Mouse (Mus musculus) forebrain, embryonic 15.5 days (tissue): ENCODE data around the gene Tmem131l. TPM values are rescaled to one million over a fixed set of nuclear protein-coding genes. Genes with fewer than 3 reads are reported as not detected.
A peak's percentile ranks its signal among the peaks of the same experiment; 100 is the strongest.

Experiments used
- ATAC-seq: fragments of 200-750 bp; cut with Nextera tagmentation; replicated peaks from 2 replicates; pipeline ENCODE4 v1.8.0; 2017; ENCODE audit warnings: mild to moderate bottlenecking, moderate TSS enrichment, moderate library complexity
- H3K27ac ChIP-seq: fragments of 300-500 bp; sonication (generic); replicated peaks from 2 replicates; pipeline ENCODE4 v1.5.1; 2015; ENCODE audit warnings: mild to moderate bottlenecking, inconsistent platforms
- H3K27me3 ChIP-seq: fragments of 300-500 bp; sonication (generic); 2 replicates; pipeline ENCODE4 v1.6.1; 2015; ENCODE audit warnings: inconsistent platforms
- H3K36me3 ChIP-seq: fragments of 300-500 bp; sonication (generic); 2 replicates; pipeline ENCODE4 v1.6.1; 2015; ENCODE audit warnings: mild to moderate bottlenecking, inconsistent platforms
- H3K4me1 ChIP-seq: fragments of 300-500 bp; sonication (generic); 2 replicates; pipeline ENCODE4 v1.6.1; 2015; ENCODE audit warnings: inconsistent platforms
- H3K4me2 ChIP-seq: fragments of 300-500 bp; sonication (generic); replicated peaks from 2 replicates; pipeline ENCODE4 v1.6.1; 2015; ENCODE audit warnings: mild to moderate bottlenecking, inconsistent platforms
- H3K4me3 ChIP-seq: fragments of 300-500 bp; sonication (generic); 2 replicates; pipeline ENCODE4 v1.5.1; 2015; ENCODE audit warnings: mild to moderate bottlenecking, inconsistent platforms
- H3K9ac ChIP-seq: fragments of 300-500 bp; sonication (generic); replicated peaks from 2 replicates; pipeline ENCODE4 v1.6.1; 2015; ENCODE audit warnings: mild to moderate bottlenecking, inconsistent platforms
- H3K9me3 ChIP-seq: fragments of 300-500 bp; sonication (generic); 2 replicates; pipeline ENCODE4 v1.6.1; 2016; ENCODE audit warnings: inconsistent platforms
- WGBS: fragments of 180-500 bp; shearing (Covaris S2); methylation state at CpG from one replicate; pipeline ENCODE4 v1.1.7; 2015; ENCODE audit warnings: mixed read lengths; 5-methylcytosine and 5-hydroxymethylcytosine counted together
- polyA plus RNA-seq: library from polyadenylated mRNA; unstranded; fragments of >200 nt; fragmentation: Nextera tagmentation; extraction: Ambion mirVana; gene quantifications from 2 replicates; pipeline ENCODE4 v1.2.1, GENCODE M21; 2015

Gene Tmem131l
- polyA plus RNA-seq, 1 experiment from 2014 or later = 130 TPM

DNA sequence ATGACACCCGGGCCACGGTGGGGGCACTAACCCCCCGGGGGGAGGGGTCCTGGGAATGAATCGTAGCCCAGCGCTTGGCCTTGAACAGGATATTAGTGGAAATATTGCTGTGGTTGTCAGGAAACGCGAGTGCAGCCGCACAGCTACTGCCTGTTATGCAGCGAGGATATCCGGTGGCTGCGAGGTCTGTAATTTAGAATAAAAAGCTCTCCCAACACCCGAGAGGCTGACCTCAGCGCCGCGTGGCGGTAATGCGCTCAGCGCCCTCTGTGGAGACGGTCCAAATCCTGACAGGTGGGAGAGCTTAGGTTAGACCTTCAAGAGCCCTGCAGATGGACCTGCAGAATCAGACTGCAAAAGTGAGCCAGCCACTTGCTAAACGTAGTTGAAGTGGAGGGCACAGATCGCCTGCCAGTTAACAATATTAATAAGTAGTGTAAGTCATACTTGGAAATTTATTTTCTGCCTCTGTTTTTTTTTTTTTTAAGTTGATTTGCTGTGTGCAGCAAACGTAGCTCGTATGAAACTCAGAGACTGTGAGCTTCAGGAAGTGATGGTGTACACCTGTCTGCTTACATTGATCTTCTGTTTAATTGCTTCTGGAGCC is 604 bp upstream of the Tmem131l start:
- H3K4me2 ChIP-seq = peak overlapping the region; percentile 90
- 3% methylated on average over 23 of the region's 23 CpGs for WGBS
- no peaks in the 10 kb centered on the region for H3K27me3 ChIP-seq

GRCm38 (mm10) chr3:84038981-84039645 is 862 bp downstream of the Tmem131l start:
- no peaks in the 10 kb centered on the region for H3K9me3 ChIP-seq
- ATAC-seq = peak; percentile 6
- peak overlapping the region; percentile 90 for H3K4me2 ChIP-seq
- peaks cover 3% of the 10 kb centered on the region; the same call in 1 of the 2 replicates for H3K36me3 ChIP-seq
- no peaks in the 10 kb centered on the region for H3K27me3 ChIP-seq
- peak overlapping the region; percentile 95 for H3K4me3 ChIP-seq
- under 1% methylated on average over 42 of the region's 42 CpGs for WGBS
- peaks cover 51% of the 10 kb centered on the region for H3K4me1 ChIP-seq
- peak overlapping the region; percentile 99 for H3K9ac ChIP-seq
- peak overlapping the region; percentile 96 for H3K27ac ChIP-seq

More for the DNA sequence above, 604 bp upstream of the Tmem131l start:
- Histone ChIP-seq H3K4me3 (peak overlapping the region; percentile 95), H3K9ac (peak overlapping the region; percentile 99), H3K27ac (peak overlapping the region; percentile 96), H3K4me1 (peaks cover 36% of the 10 kb centered on the region), H3K36me3 (no peaks in the 10 kb centered on the region), H3K9me3 (no peaks in the 10 kb centered on the region)
- peak; percentile 62 for ATAC-seq

GRCm38 (mm10) chr3:84038126-84038525 is 1.8 kb downstream of the Tmem131l start:
- Histone ChIP-seq H3K4me1 (peaks cover 61% of the 10 kb centered on the region), H3K9me3 (no peaks in the 10 kb centered on the region), H3K9ac (peak overlapping the region; percentile 99), H3K27ac (peak overlapping the region; percentile 96; the same call in 1 of the 2 replicates), H3K4me3 (peak overlapping the region; percentile 95), H3K4me2 (peak overlapping the region; percentile 90), H3K27me3 (no peaks in the 10 kb centered on the region), H3K36me3 (peaks cover 3% of the 10 kb centered on the region; the same call in 1 of the 2 replicates)
- 14% methylated on average over 1 of the region's 1 CpGs for WGBS
- no peak for ATAC-seq

DNA sequence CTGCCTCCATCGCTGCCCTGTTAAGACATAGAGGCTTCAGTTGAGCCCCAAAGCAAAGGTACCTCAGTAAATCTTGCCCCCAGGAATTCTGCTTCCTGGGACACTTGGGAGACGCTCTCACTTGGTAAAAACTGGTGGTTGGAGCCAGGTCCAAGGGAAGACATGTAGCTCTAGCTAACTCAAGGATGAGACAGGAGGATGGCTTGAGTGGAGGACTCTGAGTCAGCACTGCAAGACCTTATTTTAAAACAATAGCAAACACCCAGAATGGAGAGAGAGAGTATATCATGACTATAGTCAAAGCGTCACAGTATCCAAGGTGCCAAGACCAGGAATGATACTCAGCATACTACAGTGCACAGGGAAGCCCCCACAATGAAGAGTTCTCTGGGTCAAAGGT is 2.4 kb downstream of the Tmem131l start:
- Histone ChIP-seq H3K4me3 (peak overlapping the region; percentile 95), H3K27me3 (no peaks in the 10 kb centered on the region), H3K4me1 (peaks cover 67% of the 10 kb centered on the region), H3K36me3 (peaks cover 3% of the 10 kb centered on the region; the same call in 1 of the 2 replicates), H3K9me3 (no peaks in the 10 kb centered on the region), H3K9ac (0 out of 2 replicates have a peak overlapping the region, but pooled peaks have one; percentile 25), H3K4me2 (peak overlapping the region; percentile 90), H3K27ac (no peak overlapping the region)
- ATAC-seq = no peak
- WGBS = 77% methylated on average over 3 of the region's 3 CpGs

DNA sequence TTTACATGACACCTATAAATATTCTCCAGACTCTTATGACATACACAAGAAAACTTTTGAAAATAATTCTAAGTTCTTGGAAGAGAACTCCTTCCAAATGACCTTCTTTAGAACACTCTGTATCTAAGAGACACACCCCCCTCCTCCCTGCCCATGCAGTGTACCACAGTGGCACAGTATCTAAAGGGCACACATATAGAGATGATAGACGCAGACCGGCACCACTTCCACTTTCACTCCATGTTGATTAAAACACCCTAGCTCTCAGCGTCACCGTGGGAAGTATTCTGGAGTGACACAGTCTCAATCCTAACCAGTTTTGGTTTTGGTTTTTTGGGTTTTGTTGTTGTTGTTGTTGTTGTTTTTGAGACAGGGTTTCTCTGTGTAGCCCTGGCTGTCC is 3.1 kb downstream of the Tmem131l start:
- Histone ChIP-seq H3K4me1 (peaks cover 72% of the 10 kb centered on the region), H3K27ac (no peak overlapping the region), H3K36me3 (peaks cover 3% of the 10 kb centered on the region; the same call in 1 of the 2 replicates), H3K4me2 (peak overlapping the region; percentile 90), H3K9ac (no peak overlapping the region), H3K27me3 (no peaks in the 10 kb centered on the region), H3K9me3 (no peaks in the 10 kb centered on the region), H3K4me3 (peak overlapping the region; percentile 95; the same call in 1 of the 2 replicates)
- 86% methylated on average over 4 of the region's 4 CpGs for WGBS
- no peak for ATAC-seq

- no peak overlapping the region for H3K9ac ChIP-seq
- WGBS = 95% methylated on average over 6 of the region's 6 CpGs
- H3K9me3 ChIP-seq = no peaks in the 10 kb centered on the region
- H3K27ac ChIP-seq = no peak overlapping the region
- peaks cover 6% of the 10 kb centered on the region; the same call in 1 of the 2 replicates for H3K36me3 ChIP-seq
- H3K27me3 ChIP-seq = no peaks in the 10 kb centered on the region
- H3K4me3 ChIP-seq = no peak overlapping the region
- H3K4me2 ChIP-seq = peak overlapping the region; percentile 90
- H3K4me1 ChIP-seq = peaks cover 74% of the 10 kb centered on the region
- ATAC-seq = no peak
Measured at GRCm38 (mm10) chr3:84035728-84036364, 4.1 kb downstream of the Tmem131l start.

DNA sequence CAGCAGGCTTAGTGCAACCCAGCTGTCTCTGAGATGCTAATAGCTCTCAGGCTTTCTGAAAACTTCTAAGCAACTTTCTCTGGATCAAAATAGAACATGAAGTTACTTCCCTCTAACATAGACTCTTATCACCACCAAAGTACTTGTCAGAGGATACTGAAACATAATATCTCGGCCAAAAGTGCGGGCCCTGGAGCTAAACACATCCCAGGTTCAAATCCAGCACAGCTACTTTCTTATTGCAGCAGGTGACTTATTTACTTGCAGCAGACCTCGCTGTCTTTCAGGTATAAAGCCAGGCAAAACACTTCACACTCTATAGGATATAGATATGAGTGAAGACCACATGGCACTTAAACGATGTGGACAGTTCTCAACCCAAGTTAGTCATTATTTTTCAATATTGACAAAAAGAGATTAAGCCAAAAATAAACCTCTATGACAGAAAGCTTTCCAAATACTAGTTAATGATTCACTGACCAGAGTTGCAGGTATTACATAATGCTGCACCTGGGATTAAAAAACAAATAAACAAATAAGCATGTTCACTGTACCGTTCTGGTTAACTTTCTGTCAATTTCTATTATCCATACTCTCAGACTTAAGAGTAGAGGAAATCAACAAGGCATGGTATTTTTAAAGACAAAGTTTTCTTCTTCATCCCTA is 5.7 kb downstream of the Tmem131l start:
- Histone ChIP-seq H3K27ac (no peak overlapping the region), H3K4me1 (peaks cover 68% of the 10 kb centered on the region)
- WGBS = 88% methylated on average over 5 of the region's 5 CpGs

DNA sequence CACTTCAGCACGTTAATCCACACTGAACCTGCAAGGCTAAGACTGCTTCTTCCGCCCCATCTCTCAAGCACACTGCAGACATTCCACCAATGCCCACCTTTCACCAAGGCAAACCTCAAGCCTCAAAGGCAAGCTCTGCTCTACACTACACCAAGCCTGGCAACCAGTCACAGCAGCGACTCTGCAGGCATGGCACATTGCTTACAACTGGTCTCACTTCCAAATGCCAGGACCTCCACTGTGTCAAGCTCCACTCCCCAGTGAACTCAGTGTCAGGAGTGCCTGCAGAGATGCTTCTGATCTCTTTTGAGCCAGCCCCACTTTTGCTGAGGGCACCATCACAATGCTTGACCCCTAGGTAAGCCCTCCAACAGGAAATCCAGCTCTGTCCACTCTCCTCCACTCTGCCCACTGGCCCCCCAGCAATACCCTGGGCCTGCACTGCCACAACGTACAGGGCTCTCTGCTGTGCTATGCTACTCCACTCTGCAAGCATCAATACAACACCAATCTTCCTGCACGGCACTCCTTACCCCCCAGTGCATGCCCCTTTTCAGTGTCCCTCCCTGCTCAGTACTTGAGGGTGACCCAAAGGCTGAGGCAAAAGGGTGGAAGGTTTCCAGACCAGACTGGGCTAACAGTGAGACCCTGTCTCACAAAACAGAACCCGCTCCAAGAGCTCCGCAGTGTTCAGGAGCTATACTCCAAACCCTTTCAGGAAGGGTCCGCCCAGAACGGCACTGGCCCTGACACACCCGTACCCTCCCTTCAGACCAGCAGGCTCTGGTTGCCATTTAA is 6.8 kb downstream of the Tmem131l start:
- Histone ChIP-seq H3K4me3 (no peak overlapping the region), H3K27ac (no peak overlapping the region), H3K4me1 (peaks cover 74% of the 10 kb centered on the region), H3K9me3 (no peaks in the 10 kb centered on the region), H3K27me3 (no peaks in the 10 kb centered on the region), H3K4me2 (0 out of 2 replicates have a peak overlapping the region, but pooled peaks have one; percentile 10), H3K36me3 (peaks cover 27% of the 10 kb centered on the region), H3K9ac (no peak overlapping the region)
- 70% methylated on average over 10 of the region's 10 CpGs for WGBS
- ATAC-seq = no peak

More for the DNA sequence above, 5.7 kb downstream of the Tmem131l start:
- peaks cover 18% of the 10 kb centered on the region for H3K36me3 ChIP-seq
- no peaks in the 10 kb centered on the region for H3K9me3 ChIP-seq
- no peaks in the 10 kb centered on the region for H3K27me3 ChIP-seq
- no peak overlapping the region for H3K9ac ChIP-seq
- H3K4me2 ChIP-seq = 0 out of 2 replicates have a peak overlapping the region, but pooled peaks have one; percentile 30
- no peak overlapping the region for H3K4me3 ChIP-seq
- no peak for ATAC-seq

- no peak overlapping the region for H3K4me3 ChIP-seq
- no peak overlapping the region for H3K4me2 ChIP-seq
- H3K9me3 ChIP-seq = no peaks in the 10 kb centered on the region
- H3K27me3 ChIP-seq = no peaks in the 10 kb centered on the region
- H3K27ac ChIP-seq = no peak overlapping the region
- H3K9ac ChIP-seq = no peak overlapping the region
- WGBS = 88% methylated on average over 5 of the region's 5 CpGs
- H3K4me1 ChIP-seq = peaks cover 73% of the 10 kb centered on the region
- peaks cover 27% of the 10 kb centered on the region for H3K36me3 ChIP-seq
- no peak for ATAC-seq
Measured at GRCm38 (mm10) chr3:84032419-84032818, 7.6 kb downstream of the Tmem131l start.

DNA sequence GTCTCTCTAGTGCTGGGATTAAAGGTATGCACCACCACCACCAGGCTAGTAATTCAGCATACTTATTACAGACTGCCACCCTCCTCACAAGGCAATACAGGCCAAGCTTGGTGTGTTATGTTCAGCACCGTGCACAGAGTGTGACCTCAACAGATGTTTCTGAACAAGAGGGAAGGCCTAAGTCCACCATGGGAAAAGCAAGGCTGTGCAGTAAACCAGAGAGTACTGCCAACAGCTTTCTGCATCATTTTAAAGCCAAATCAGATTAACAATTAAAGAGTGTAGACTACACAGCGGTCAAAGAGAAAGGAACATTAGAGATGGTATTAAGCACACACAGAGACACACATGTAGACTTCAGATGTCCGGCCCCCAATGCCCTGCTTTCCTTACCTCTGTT is 8.8 kb downstream of the Tmem131l start:
- peaks cover 69% of the 10 kb centered on the region for H3K4me1 ChIP-seq
- WGBS = 80% methylated on average over 3 of the region's 3 CpGs

GRCm38 (mm10) chr3:84028968-84029367 is 11.0 kb downstream of the Tmem131l start:
- no peak overlapping the region for H3K4me2 ChIP-seq
- WGBS = 64% methylated on average over 4 of the region's 4 CpGs
- no peaks in the 10 kb centered on the region for H3K9me3 ChIP-seq
- no peaks in the 10 kb centered on the region for H3K27me3 ChIP-seq
- no peak overlapping the region for H3K4me3 ChIP-seq
- ATAC-seq = no peak
- no peak overlapping the region for H3K9ac ChIP-seq
- H3K4me1 ChIP-seq = peaks cover 64% of the 10 kb centered on the region
- no peak overlapping the region for H3K27ac ChIP-seq
- peaks cover 32% of the 10 kb centered on the region for H3K36me3 ChIP-seq

More for the DNA sequence above, 8.8 kb downstream of the Tmem131l start:
- Histone ChIP-seq H3K27me3 (no peaks in the 10 kb centered on the region), H3K9ac (no peak overlapping the region), H3K27ac (no peak overlapping the region), H3K4me3 (no peak overlapping the region), H3K36me3 (peaks cover 33% of the 10 kb centered on the region), H3K9me3 (no peaks in the 10 kb centered on the region), H3K4me2 (no peak overlapping the region)
- no peak for ATAC-seq
